Mouse (Mus musculus) midbrain, embryonic 11.5 days (tissue): Measurements from ENCODE around the gene Stk33. TPM values are rescaled to one million over a fixed set of nuclear protein-coding genes. Genes with fewer than 3 reads are reported as not detected.
A peak's percentile ranks its signal among the peaks of the same experiment; 100 is the strongest.

Experiments used
- ATAC-seq: fragments of 200-750 bp; cut with Nextera tagmentation; 2 replicates; pipeline ENCODE4 v1.8.0; 2017; ENCODE audit warnings: moderate TSS enrichment, moderate library complexity; ENCODE audit not compliant: low FRiP score
- DNase-seq: peaks from one replicate; pipeline ENCODE4 v3.0.0; 2015; ENCODE audit warnings: low spot score; ENCODE audit errors: missing footprints
- H3K27ac ChIP-seq: fragments of 300-500 bp; sonication (generic); 2 replicates; pipeline ENCODE4 v1.5.1; 2014; ENCODE audit warnings: low read depth, low read length
- H3K27me3 ChIP-seq: fragments of 300-500 bp; sonication (generic); 2 replicates; pipeline ENCODE4 v1.6.1; 2014; ENCODE audit warnings: mild to moderate bottlenecking, low read length, moderate library complexity, mixed read lengths; ENCODE audit not compliant: control insufficient read depth, insufficient read depth
- H3K36me3 ChIP-seq: fragments of 300-500 bp; sonication (generic); 2 replicates; pipeline ENCODE4 v1.6.1; 2014; ENCODE audit warnings: mild to moderate bottlenecking, low read length, moderate library complexity, mixed read lengths; ENCODE audit not compliant: control insufficient read depth, insufficient read depth
- H3K4me1 ChIP-seq: fragments of 300-500 bp; sonication (generic); 2 replicates; pipeline ENCODE4 v1.6.1; 2014; ENCODE audit warnings: low read length; ENCODE audit not compliant: control insufficient read depth, insufficient read depth
- H3K4me2 ChIP-seq: fragments of 300-500 bp; sonication (generic); 2 replicates; pipeline ENCODE4 v1.6.1; 2014; ENCODE audit warnings: mild to moderate bottlenecking, moderate library complexity
- H3K4me3 ChIP-seq: fragments of 300-500 bp; sonication (generic); 2 replicates; pipeline ENCODE4 v1.5.1; 2014; ENCODE audit warnings: low read depth, low read length
- H3K9ac ChIP-seq: fragments of 300-500 bp; sonication (generic); 2 replicates; pipeline ENCODE4 v1.6.1; 2014; ENCODE audit warnings: low read length
- H3K9me3 ChIP-seq: fragments of 300-500 bp; sonication (generic); 2 replicates; pipeline ENCODE4 v1.6.1; 2016; ENCODE audit warnings: low read length; ENCODE audit not compliant: control insufficient read depth
- WGBS: fragments of 180-500 bp; shearing (Covaris S2); extraction: QIAGEN DNeasy Blood & Tissue Kit; methylation state at CpG from one replicate; pipeline ENCODE4 v1.1.7; 2014; 5-methylcytosine and 5-hydroxymethylcytosine counted together
- polyA plus RNA-seq: library from polyadenylated mRNA; unstranded; fragments of >200 nt; fragmentation: Nextera tagmentation; extraction: Ambion mirVana; gene quantifications from 2 replicates; pipeline ENCODE4 v1.2.1, GENCODE M21; 2014

Gene Stk33
- polyA plus RNA-seq, 1 experiment from 2014 or later = 28.4 TPM

DNA sequence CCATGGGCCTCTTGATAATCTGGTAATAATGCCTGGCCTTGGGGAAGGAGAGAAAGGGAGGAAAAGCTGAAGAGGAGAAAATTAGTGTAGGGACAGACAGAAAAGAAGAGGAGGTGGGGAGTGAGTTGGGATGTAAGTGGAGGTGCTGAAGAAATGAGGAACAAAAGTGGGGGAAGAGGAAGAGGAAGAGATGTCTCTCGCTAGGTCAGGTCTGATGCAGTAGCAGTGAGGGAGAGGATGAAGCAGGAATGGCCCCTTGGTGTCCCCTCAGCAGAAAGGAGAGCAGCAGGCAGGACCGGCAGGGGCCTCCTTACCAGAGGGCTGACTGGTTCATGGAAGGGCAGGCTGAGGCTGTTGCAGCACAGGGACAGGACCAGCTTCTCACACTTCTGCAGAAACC lies 16.9 kb upstream of the Stk33 start:
- Histone ChIP-seq H3K4me2 (no peak overlapping the region), H3K4me3 (no peak overlapping the region), H3K27ac (no peak overlapping the region), H3K9ac (no peak overlapping the region), H3K36me3 (no peaks in the 10 kb centered on the region), H3K9me3 (no peaks in the 10 kb centered on the region), H3K27me3 (no peaks in the 10 kb centered on the region), H3K4me1 (peaks cover 3% of the 10 kb centered on the region; the same call in 1 of the 2 replicates)
- WGBS = 70% methylated on average over 2 of the region's 2 CpGs
- DNase-seq (no peak), ATAC-seq (no peak)

DNA sequence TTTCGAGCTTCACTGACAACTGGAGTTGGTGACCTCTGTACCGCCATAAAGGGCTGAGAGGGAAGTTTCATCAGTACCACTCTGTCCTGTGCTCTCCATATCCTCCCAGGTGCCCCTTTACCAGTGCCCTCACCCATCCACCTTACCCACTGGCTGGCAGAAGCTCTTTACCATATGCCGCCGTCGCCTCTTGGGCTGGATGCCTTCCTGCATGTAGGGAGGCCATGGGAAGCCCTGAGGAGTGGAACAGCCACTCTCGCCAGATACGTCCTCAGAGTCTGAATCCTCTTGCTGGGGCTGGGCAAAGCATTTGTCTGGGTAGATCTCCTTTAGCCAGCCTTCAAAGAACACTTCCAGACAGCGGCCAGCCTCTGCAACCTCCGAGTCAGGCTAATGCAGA lies 16.0 kb upstream of the Stk33 start:
- Histone ChIP-seq H3K9me3 (no peaks in the 10 kb centered on the region), H3K4me1 (peaks cover 3% of the 10 kb centered on the region; the same call in 1 of the 2 replicates), H3K36me3 (no peaks in the 10 kb centered on the region), H3K4me2 (no peak overlapping the region), H3K27me3 (no peaks in the 10 kb centered on the region), H3K27ac (no peak overlapping the region), H3K9ac (no peak overlapping the region), H3K4me3 (no peak overlapping the region)
- 91% methylated on average over 9 of the region's 9 CpGs for WGBS
- ATAC-seq (no peak), DNase-seq (no peak)

DNA sequence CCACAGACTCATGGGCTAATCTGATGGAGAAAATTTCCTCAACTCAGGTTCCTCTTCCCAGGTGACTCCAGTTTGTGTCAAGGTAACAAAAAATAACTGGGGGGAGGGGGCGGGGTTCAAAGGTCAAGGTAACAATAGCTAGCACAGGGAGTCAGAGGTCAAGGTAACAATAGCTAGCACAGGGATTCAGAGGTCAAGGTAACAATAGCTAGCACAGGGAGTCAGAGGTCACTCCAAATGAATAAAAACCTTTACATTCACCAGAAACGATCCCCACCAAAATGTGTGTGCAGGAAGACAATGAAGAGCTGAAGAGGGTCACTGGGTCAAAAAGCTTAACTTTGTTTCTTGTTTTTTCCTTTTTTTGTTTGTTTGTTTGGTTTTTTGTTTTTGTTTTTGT lies 9.2 kb upstream of the Stk33 start:
- H3K4me3 ChIP-seq = no peak overlapping the region
- H3K27ac ChIP-seq = no peak overlapping the region
- no peaks in the 10 kb centered on the region for H3K36me3 ChIP-seq
- no peaks in the 10 kb centered on the region for H3K9me3 ChIP-seq
- H3K27me3 ChIP-seq = no peaks in the 10 kb centered on the region
- H3K4me1 ChIP-seq = no peaks in the 10 kb centered on the region
- 48% methylated on average over 2 of the region's 2 CpGs for WGBS
- ATAC-seq (no peak), DNase-seq (no peak)
- H3K4me2 ChIP-seq = no peak overlapping the region
- H3K9ac ChIP-seq = no peak overlapping the region

DNA sequence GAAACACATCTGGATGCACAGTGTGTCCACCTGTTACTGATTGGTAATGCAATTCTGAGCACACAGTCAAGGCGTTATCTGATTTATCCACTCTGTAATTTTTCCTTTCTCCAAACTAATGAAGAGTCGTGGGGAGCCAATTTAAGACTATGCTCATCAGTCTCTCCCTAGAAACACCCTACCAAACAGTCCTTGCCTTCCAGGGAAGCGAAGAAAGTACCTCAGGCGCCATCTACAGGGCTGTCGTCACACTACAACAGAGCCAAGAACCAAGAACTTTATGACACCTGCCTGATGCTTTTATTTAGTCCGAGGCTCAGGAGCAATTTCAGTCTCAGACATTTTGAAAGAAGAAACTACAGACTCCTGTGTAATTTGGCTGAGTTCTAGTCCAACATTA lies 6.1 kb upstream of the Stk33 start:
- Histone ChIP-seq H3K27me3 (no peaks in the 10 kb centered on the region), H3K4me1 (peaks cover 13% of the 10 kb centered on the region), H3K4me3 (no peak overlapping the region), H3K4me2 (no peak overlapping the region), H3K27ac (no peak overlapping the region), H3K9ac (no peak overlapping the region), H3K36me3 (no peaks in the 10 kb centered on the region), H3K9me3 (no peaks in the 10 kb centered on the region)
- peak; percentile 94 for DNase-seq
- ATAC-seq = peak; percentile 46
- WGBS = 9% methylated on average over 6 of the region's 6 CpGs

DNA sequence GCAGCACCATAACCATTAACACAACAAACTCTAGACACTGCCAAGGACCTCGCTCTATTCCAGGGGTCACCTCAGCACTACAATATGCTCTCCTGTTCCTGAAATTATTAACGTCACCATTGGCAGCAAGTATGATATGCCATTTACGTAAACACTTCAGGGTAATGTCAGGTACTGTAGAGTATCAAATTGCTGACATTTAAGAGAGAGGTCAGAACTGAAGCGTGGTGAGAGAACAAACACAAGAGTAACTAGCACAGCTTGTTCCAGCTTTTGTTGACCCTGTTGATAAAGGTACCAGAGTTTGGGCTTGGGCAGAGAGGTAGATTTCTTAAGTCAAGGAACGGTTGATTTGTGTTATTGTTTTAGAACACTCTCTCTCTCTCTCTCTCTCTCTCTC lies 3.9 kb upstream of the Stk33 start:
- Histone ChIP-seq H3K27ac (no peak overlapping the region), H3K9me3 (no peaks in the 10 kb centered on the region), H3K4me1 (peaks cover 25% of the 10 kb centered on the region), H3K4me3 (no peak overlapping the region), H3K27me3 (no peaks in the 10 kb centered on the region), H3K36me3 (no peaks in the 10 kb centered on the region), H3K9ac (no peak overlapping the region), H3K4me2 (no peak overlapping the region)
- DNase-seq (no peak), ATAC-seq (no peak)
- WGBS = 85% methylated on average over 5 of the region's 5 CpGs

DNA sequence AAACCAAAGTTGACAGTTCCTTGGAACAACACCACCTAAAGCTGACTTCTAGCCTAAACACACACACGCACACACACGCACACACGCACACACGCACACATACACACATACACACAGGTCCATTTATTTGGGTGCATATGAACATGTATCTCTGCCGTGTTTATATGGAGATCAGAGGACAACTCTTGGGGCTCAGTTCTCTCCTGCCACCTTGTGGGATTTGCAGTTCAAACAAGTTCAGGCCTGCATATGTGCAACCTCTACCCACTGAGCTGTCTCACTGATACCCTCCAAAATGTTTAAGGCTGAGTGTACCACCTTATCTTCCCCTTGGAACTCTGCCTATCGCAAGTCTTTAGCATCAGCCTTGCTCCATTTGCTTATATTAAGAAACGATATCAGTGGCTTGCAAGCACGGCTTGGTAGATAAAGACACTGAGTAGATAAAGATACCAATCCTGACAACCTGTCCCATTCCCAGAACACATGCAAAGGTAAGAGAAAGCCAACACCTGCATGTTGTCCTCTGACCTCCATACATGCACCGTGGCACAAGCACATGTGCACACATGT lies 1.9 kb upstream of the Stk33 start:
- Histone ChIP-seq H3K4me3 (no peak overlapping the region), H3K36me3 (no peaks in the 10 kb centered on the region), H3K27me3 (no peaks in the 10 kb centered on the region), H3K27ac (no peak overlapping the region), H3K4me2 (peak overlapping the region; percentile 89), H3K9me3 (no peaks in the 10 kb centered on the region), H3K4me1 (peaks cover 27% of the 10 kb centered on the region), H3K9ac (no peak overlapping the region)
- 80% methylated on average over 9 of the region's 9 CpGs for WGBS
- DNase-seq (no peak), ATAC-seq (no peak)

DNA sequence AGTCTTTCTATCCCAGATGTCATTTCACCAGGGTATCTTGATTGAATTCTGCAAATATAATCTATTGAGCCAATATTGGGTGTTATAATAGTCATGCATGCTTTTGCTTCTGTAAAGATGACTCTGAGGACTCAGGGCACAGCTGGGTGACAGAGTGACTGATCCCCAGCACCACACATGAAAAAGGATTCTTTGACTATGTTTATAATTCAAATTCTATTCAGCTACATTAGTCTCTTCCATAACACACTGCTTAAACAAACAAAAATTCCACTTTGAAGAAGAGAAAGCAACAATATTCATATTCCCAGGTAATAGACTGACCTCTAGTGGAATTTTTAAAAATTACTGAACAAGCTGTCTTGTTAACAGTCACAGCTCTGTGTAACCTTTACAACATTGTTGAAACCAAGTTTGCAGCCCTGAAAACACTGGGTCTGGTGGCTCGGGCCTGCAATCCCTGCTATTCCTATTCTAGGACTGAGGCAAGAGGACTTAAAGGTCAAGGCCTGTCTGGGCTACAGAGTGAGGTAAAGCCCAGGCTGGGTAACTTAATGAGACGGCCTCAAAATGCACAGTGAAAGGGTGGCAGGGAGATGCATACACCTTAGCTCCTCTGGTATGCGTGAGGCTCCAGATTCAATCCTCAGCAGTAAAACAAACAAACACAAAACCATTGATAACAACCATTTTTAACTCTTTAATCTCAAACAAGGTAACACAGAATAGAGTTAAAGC lies 14.3 kb downstream of the Stk33 start:
- no peak overlapping the region for H3K4me2 ChIP-seq
- no peaks in the 10 kb centered on the region for H3K36me3 ChIP-seq
- no peak overlapping the region for H3K4me3 ChIP-seq
- no peaks in the 10 kb centered on the region for H3K27me3 ChIP-seq
- no peaks in the 10 kb centered on the region; the same call in 1 of the 2 replicates for H3K9me3 ChIP-seq
- WGBS = 63% methylated on average over 3 of the region's 3 CpGs
- peak; percentile 63; the same call in 1 of the 2 replicates for ATAC-seq
- H3K4me1 ChIP-seq = no peaks in the 10 kb centered on the region
- H3K27ac ChIP-seq = no peak overlapping the region
- DNase-seq = peak; percentile 90
- H3K9ac ChIP-seq = no peak overlapping the region

DNA sequence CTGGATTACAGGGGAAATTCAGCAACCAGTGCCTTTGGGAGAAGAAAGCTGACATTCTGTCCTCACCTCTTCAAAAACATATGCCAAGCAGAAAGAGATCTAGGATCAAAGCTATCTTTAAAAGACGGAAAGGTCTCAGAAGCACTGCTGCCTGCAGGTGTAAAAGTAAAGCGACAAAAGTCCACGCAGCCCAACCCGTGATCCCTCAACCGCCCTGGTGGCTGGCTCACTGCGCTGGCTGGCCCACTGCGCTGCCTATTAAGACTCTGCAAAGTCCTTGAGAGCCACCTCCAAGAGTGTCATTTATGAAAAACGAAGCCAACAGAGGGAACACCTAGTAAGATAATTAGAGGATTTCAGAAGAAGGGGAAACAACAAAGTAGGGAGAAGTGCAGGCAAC lies 16.1 kb downstream of the Stk33 start:
- no peak overlapping the region for H3K4me2 ChIP-seq
- H3K27ac ChIP-seq = no peak overlapping the region
- no peaks in the 10 kb centered on the region; the same call in 1 of the 2 replicates for H3K9me3 ChIP-seq
- H3K4me3 ChIP-seq = no peak overlapping the region
- no peak for ATAC-seq
- H3K4me1 ChIP-seq = no peaks in the 10 kb centered on the region
- no peaks in the 10 kb centered on the region for H3K36me3 ChIP-seq
- H3K27me3 ChIP-seq = no peaks in the 10 kb centered on the region
- whole genome bisulfite sequencing = 79% methylated on average over 8 of the region's 8 CpGs
- no peak for DNase-seq
- no peak overlapping the region for H3K9ac ChIP-seq

DNA sequence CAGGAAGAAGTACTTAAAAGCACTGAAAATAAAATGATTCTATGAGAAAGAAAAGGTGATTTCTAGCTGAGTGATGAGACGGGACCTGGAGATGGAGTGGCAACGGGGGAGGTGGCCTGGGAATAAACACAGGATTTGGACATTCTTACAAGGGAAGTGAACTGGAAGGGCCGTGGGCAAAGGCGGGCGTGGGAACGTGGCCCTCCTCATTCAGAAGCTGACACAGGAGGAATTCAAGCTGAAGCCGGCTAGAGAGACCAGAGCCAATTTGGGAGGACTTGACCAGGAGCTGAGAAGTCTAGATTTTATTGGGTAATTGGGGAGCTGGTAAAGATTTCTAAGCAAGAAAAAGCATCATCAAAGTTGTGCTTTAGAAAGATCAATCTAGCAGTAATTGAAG lies 33.4 kb downstream of the Stk33 start:
- Histone ChIP-seq H3K27me3 (no peaks in the 10 kb centered on the region), H3K4me1 (no peaks in the 10 kb centered on the region), H3K4me3 (no peak overlapping the region), H3K4me2 (no peak overlapping the region), H3K9me3 (no peaks in the 10 kb centered on the region), H3K36me3 (no peaks in the 10 kb centered on the region), H3K27ac (no peak overlapping the region), H3K9ac (no peak overlapping the region)
- no peak for ATAC-seq
- WGBS = 61% methylated on average over 7 of the region's 7 CpGs
- no peak for DNase-seq
